Mouse (Mus musculus) forebrain, embryonic 11.5 days (tissue): ENCODE measurements around the gene Psma7. TPM values are rescaled to one million over a fixed set of nuclear protein-coding genes. Genes with fewer than 3 reads are reported as not detected.

Experiments used
- ATAC-seq: fragments of 200-750 bp; cut with Nextera tagmentation; replicated peaks from 2 replicates; pipeline ENCODE4 v1.8.0; 2017; ENCODE audit warnings: moderate TSS enrichment; ENCODE audit not compliant: low FRiP score
- DNase-seq: peaks from one replicate; pipeline ENCODE4 v3.0.0-alpha.2; 2017; ENCODE audit warnings: low spot score
- H3K27ac ChIP-seq: fragments of 300-500 bp; sonication (generic); 2 replicates; pipeline ENCODE4 v1.5.1; 2014; ENCODE audit warnings: low read depth, low read length
- H3K27me3 ChIP-seq: fragments of 300-500 bp; sonication (generic); 2 replicates; pipeline ENCODE4 v1.6.1; 2014; ENCODE audit warnings: mild to moderate bottlenecking, low read length, mixed read lengths; ENCODE audit not compliant: control insufficient read depth, insufficient read depth
- H3K36me3 ChIP-seq: fragments of 300-500 bp; sonication (generic); 2 replicates; pipeline ENCODE4 v1.6.1; 2014; ENCODE audit warnings: mild to moderate bottlenecking, low read length, moderate library complexity, mixed read lengths; ENCODE audit not compliant: control insufficient read depth, insufficient read depth
- H3K4me1 ChIP-seq: fragments of 300-500 bp; sonication (generic); replicated peaks from 2 replicates; pipeline ENCODE4 v1.6.1; 2014; ENCODE audit warnings: low read length, mixed read lengths; ENCODE audit not compliant: control insufficient read depth, insufficient read depth
- H3K4me2 ChIP-seq: fragments of 300-500 bp; sonication (generic); 2 replicates; pipeline ENCODE4 v1.6.1; 2014; ENCODE audit warnings: low read depth, mild to moderate bottlenecking, low read length, moderate library complexity, mixed read lengths; ENCODE audit not compliant: severe bottlenecking
- H3K4me3 ChIP-seq: fragments of 300-500 bp; sonication (generic); 2 replicates; pipeline ENCODE4 v1.5.1; 2014; ENCODE audit warnings: low read depth, low read length
- H3K9ac ChIP-seq: fragments of 300-500 bp; sonication (generic); 2 replicates; pipeline ENCODE4 v1.6.1; 2014; ENCODE audit warnings: low read length
- H3K9me3 ChIP-seq: fragments of 300-500 bp; sonication (generic); 2 replicates; pipeline ENCODE4 v1.6.1; 2016; ENCODE audit warnings: low read length, mixed read lengths; ENCODE audit not compliant: control insufficient read depth
- WGBS: fragments of 180-500 bp; shearing (Covaris S2); extraction: QIAGEN DNeasy Blood & Tissue Kit; methylation state at CpG from one replicate; pipeline ENCODE4 v1.1.7; 2014; 5-methylcytosine and 5-hydroxymethylcytosine counted together
- polyA plus RNA-seq: library from polyadenylated mRNA; unstranded; fragments of >200 nt; fragmentation: Nextera tagmentation; extraction: Ambion mirVana; gene quantifications from 2 replicates; pipeline ENCODE4 v1.2.1, GENCODE M21; 2014

Gene Psma7
- polyA plus RNA-seq, 1 experiment from 2014 or later, result 681 TPM

- Histone ChIP-seq H3K27ac (no peak overlapping the region), H3K4me2 (no peak overlapping the region), H3K27me3 (no peaks in the 10 kb centered on the region), H3K4me1 (no peaks in the 10 kb centered on the region), H3K36me3 (peaks cover 45% of the 10 kb centered on the region), H3K9me3 (no peaks in the 10 kb centered on the region), H3K9ac (no peak overlapping the region), H3K4me3 (no peak overlapping the region)
- ATAC-seq (no peak), DNase-seq (no peak)
- 73% methylated on average over 5 of the region's 5 CpGs for WGBS
These were observed 7.5 kb downstream of the Psma7 start for GRCm38 (mm10) chr2:180034753-180035152.

DNA sequence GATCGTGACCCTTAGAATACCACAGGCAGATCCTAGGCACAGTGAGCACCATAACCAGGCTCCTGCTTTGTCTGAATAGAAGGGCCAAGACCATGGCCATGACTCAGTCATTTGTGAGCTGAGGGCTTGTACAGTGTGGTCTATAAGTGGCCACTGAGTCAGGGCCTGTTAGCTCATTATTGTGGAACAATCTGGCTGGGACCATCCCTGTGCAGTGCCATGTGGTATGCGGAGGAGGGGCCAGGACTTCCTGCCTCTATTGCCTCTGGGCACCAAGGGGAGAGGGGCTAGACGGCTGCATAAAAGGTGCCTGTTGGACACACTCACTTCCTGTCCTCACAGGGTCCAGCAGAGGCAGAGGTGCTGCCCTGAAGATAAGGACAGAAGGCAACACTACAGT lies 8.3 kb downstream of the Psma7 start:
- Histone ChIP-seq H3K9me3 (no peaks in the 10 kb centered on the region), H3K4me1 (no peaks in the 10 kb centered on the region), H3K27ac (no peak overlapping the region), H3K4me3 (no peak overlapping the region), H3K27me3 (no peaks in the 10 kb centered on the region), H3K36me3 (peaks cover 49% of the 10 kb centered on the region), H3K9ac (no peak overlapping the region), H3K4me2 (no peak overlapping the region)
- ATAC-seq, result no peak
- no peak for DNase-seq
- 70% methylated on average over 3 of the region's 3 CpGs for WGBS

- Histone ChIP-seq H3K36me3 (peaks cover 46% of the 10 kb centered on the region), H3K9ac (no peak overlapping the region), H3K4me3 (no peak overlapping the region), H3K27ac (no peak overlapping the region), H3K9me3 (no peaks in the 10 kb centered on the region), H3K27me3 (no peaks in the 10 kb centered on the region), H3K4me2 (no peak overlapping the region), H3K4me1 (peaks cover 1% of the 10 kb centered on the region)
- 93% methylated on average over 3 of the region's 3 CpGs for WGBS
- ATAC-seq (no peak), DNase-seq (no peak)
These were observed 9.3 kb downstream of the Psma7 start for GRCm38 (mm10) chr2:180032925-180033324.

DNA sequence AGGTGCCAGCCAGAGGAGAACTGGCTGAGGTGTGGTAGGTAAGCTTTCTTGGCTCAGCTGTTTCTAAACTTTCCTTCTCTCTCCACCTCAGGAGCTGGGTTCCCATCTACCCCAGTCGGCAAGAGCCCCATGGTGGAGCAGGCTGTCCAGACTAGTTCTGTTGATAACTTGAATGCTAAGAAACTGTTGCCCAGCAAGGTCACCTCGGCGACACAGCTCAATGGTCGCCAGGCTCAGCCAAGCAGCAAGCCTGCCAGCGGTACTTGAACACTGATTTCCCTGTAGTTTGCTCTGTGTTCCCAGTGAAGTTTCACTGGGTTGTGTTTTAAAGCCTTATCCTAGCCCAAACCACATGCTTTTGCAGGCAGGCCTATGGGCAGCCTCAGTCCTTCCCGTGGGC lies 11.0 kb downstream of the Psma7 start:
- peaks cover 40% of the 10 kb centered on the region for H3K36me3 ChIP-seq

GRCm38 (mm10) chr2:180027768-180028167 lies 14.5 kb downstream of the Psma7 start:
- peaks cover 16% of the 10 kb centered on the region for H3K36me3 ChIP-seq
- H3K27me3 ChIP-seq, result peaks cover 5% of the 10 kb centered on the region; the same call in 1 of the 2 replicates
- ATAC-seq, result no peak
- peak overlapping the region; percentile 90; the same call in 1 of the 2 replicates for H3K9ac ChIP-seq
- H3K9me3 ChIP-seq, result no peaks in the 10 kb centered on the region
- H3K4me2 ChIP-seq, result 0 out of 2 replicates have a peak overlapping the region, but pooled peaks have one; percentile 92
- no peak for DNase-seq
- H3K4me3 ChIP-seq, result peak overlapping the region; percentile 84
- WGBS, result 84% methylated on average over 9 of the region's 9 CpGs
- H3K27ac ChIP-seq, result no peak overlapping the region
- peaks cover 19% of the 10 kb centered on the region for H3K4me1 ChIP-seq

More for the DNA sequence above, 11.0 kb downstream of the Psma7 start:
- Histone ChIP-seq H3K9ac (no peak overlapping the region), H3K4me3 (no peak overlapping the region), H3K4me2 (no peak overlapping the region), H3K27ac (no peak overlapping the region), H3K27me3 (no peaks in the 10 kb centered on the region), H3K4me1 (peaks cover 16% of the 10 kb centered on the region), H3K9me3 (no peaks in the 10 kb centered on the region)
- no peak for ATAC-seq
- WGBS, result 93% methylated on average over 6 of the region's 6 CpGs
- DNase-seq, result no peak

- Histone ChIP-seq H3K4me1 (peaks cover 19% of the 10 kb centered on the region), H3K27me3 (peaks cover 15% of the 10 kb centered on the region; the same call in 1 of the 2 replicates), H3K36me3 (peaks cover 11% of the 10 kb centered on the region), H3K9me3 (no peaks in the 10 kb centered on the region), H3K4me2 (peak overlapping the region; percentile 92), H3K9ac (peak overlapping the region; percentile 90), H3K4me3 (peak overlapping the region; percentile 84), H3K27ac (peak overlapping the region; percentile 87; the same call in 1 of the 2 replicates)
- 7% methylated on average over 6 of the region's 6 CpGs for WGBS
- ATAC-seq (no peak), DNase-seq (no peak)
These were observed 16.4 kb downstream of the Psma7 start for GRCm38 (mm10) chr2:180025861-180026200.

DNA sequence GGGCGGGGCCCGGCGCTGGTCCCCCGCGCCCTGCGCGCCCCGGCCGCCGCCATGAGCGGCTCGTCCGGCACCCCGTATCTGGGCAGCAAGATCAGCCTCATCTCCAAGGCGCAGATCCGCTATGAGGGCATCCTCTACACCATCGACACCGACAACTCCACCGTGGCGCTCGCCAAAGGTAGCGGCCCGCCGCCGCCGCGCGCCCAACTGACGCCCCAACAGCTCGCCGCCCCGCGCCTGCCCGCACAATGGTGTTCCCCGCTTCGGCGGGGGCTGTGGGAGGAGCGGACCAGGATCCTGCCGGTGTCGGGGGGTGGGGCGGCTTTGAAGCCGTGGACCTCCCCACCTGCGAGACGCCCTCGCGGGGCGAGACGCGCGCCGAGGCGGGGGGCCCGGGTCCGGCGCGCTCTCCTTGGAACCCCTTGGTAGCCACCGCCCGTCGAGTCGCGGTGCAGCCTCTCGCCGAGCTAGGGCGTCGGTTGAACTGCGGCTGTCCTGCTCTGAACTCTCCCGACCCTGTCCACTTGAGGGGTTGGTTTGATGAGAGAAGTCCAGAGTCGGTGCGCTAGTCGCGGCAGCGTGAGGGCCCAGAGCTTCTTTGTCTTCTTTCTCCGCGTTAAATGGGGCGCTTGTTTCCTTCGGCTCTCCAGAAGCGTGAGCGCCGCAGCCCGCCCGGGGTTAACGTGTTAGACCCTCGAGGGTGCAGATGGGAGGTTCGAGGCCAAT lies 16.9 kb downstream of the Psma7 start:
- under 1% methylated on average over 79 of the region's 84 CpGs for WGBS
- H3K9me3 ChIP-seq, result no peaks in the 10 kb centered on the region

GRCm38 (mm10) chr2:180024401-180025098 lies 17.7 kb downstream of the Psma7 start, which contains the start of gene Lsm14b:
Lsm14b (plus strand) TSS chr2:180024987.
- WGBS, result under 1% methylated on average over 62 of the region's 80 CpGs
- Histone ChIP-seq H3K4me2 (peak within 1 kb of the TSS; percentile 92), H3K4me3 (peak within 1 kb of the TSS; percentile 84), H3K36me3 (peaks cover 10% of the 10 kb centered on the region), H3K27ac (peak within 1 kb of the TSS; percentile 87), H3K27me3 (peaks cover 15% of the 10 kb centered on the region; the same call in 1 of the 2 replicates), H3K9me3 (no peaks in the 10 kb centered on the region), H3K4me1 (peaks cover 19% of the 10 kb centered on the region), H3K9ac (peak within 1 kb of the TSS; percentile 90)
- DNase-seq (peak; percentile 100), ATAC-seq (peak; percentile 95)

More for the DNA sequence above, 16.9 kb downstream of the Psma7 start:
- ATAC-seq (peak; percentile 10; the same call in 1 of the 2 replicates), DNase-seq (peak; percentile 78)
- Histone ChIP-seq H3K36me3 (peaks cover 10% of the 10 kb centered on the region), H3K4me1 (peaks cover 19% of the 10 kb centered on the region), H3K27me3 (peaks cover 15% of the 10 kb centered on the region; the same call in 1 of the 2 replicates), H3K4me2 (peak overlapping the region; percentile 92), H3K4me3 (peak overlapping the region; percentile 84), H3K9ac (peak overlapping the region; percentile 90), H3K27ac (peak overlapping the region; percentile 87)
